Mouse (Mus musculus): Measurements from ENCODE around the gene Apba3.

Apba3 gene

GRCm38 (mm10) chr10:81290698-81291460, 24.1 kb downstream of the Apba3 start:
- no peak for DNase-seq (ENCODE audit: low read depth)

GRCm38 (mm10) chr10:81291511-81292104, 24.8 kb downstream of the Apba3 start, which contains the start of gene Tjp3:
Tjp3 (minus strand) TSS chr10:81291581.
- no peak for DNase-seq (ENCODE audit: low read depth)

DNA sequence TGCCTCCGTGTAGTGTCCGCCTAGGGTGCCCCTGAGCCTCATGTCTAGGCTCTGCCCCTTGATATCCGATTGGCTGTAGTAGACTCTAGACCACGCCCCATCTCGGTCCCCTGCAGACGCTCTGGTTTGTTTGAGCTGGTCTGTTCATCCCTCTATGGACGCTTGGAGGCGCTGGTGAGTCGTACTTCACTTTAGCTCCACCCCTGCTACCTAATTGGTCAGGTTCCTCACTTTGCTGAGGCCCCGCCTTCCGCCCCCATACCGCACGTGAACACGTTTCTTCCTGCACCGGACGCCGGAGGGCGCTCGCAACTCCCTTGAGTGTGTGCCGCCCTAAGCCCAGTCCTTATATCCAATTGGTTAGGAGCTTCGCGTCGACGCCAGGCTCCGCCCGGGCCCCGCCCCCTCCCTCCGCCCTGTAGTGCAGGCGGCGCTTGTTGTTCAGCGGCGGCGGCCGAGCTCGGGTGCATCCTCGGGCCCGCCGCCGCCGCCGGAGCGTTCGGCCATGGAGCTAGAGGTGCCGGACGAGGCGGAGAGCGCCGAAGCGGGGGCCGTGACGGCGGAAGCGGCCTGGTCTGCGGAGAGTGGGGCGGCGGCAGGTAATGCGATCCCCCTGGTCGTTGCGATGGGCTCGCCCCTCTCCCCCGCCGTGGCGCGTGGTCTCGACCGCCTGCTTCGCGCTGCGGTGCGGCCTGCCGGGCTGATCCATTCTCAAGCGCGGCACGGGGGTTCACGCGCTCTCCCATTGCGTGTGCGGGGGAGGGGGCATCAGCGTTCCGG, 26.0 kb downstream of the Apba3 start, which contains the start of gene Pip5k1c:
Pip5k1c (plus strand) TSS at position 410 of the 780 bp plus-strand sequence.
- peak; percentile 100 for DNase-seq (ENCODE audit: low read depth)

GRCm38 (mm10) chr10:81293334-81294030, 26.7 kb downstream of the Apba3 start:
- DNase-seq (ENCODE audit: low read depth), result no peak

- no peak for DNase-seq (ENCODE audit: low read depth)
Observed at GRCm38 (mm10) chr10:81294442-81294841, 27.7 kb downstream of the Apba3 start.

DNA sequence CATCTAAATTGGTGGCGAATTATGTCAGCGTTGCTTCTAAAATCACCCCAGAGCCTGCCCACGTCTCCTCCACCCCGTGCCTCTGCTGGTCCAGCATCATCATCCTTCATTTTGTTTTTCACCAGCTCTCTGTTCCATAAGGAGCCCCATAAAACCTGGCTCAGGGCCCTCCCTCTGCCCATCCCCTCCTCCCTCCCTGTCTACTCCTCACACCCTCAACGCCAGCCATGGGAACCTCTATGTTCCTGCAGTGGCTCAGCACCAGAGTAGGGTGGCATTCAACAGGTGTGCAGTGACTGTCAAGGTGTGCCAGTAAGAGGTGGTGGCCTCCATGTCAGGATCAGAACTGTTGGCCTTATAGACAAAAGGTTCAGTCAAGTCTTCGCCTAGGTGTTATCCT, 28.4 kb downstream of the Apba3 start:
- no peak for DNase-seq (ENCODE audit: low read depth)

DNA sequence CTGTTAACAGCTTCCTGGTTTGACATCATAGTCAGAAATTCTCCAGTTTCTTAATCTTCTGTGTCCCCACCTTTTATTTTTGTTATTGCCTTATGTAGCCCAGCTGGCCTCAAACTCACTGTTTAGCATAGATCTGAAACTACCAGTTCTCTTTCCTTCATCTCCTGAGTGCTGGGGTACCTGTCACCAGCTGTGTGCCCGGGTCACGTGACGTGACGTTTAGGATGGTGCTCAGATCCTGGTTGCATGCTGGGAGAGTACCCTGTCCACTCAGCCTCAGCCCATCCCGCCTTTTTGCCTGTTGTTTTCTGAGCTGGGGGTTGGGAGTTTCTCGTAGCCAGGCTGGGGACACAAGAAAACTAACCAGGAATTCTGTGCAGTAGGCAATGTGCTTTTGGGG, 30.5 kb downstream of the Apba3 start:
- DNase-seq (ENCODE audit: low read depth), result no peak

DNA sequence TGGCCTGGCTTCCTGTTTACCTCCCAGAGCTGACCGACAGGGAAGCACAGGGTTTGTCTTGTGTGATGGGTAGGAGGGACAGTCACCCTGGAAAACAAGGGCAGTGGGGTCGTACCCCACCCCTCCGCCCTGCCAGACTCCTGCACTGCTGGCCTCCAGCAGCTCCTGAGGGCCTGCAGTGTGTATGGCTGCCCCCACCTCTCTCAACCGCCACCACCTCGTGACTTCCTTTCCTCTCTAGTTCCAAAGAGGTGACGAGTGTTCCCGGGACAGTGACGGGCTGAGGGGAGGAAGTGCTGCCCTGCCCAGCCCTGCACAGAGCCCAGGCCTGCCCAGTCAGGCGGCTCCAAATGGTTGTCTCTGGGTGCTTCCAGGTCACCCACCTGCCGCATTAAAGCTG, 31.1 kb downstream of the Apba3 start:
- DNase-seq (ENCODE audit: low read depth), result no peak

- no peak for DNase-seq (ENCODE audit: low read depth)
Observed at GRCm38 (mm10) chr10:81298369-81299100, 31.8 kb downstream of the Apba3 start.

GRCm38 (mm10) chr10:81299585-81300351, 33.0 kb downstream of the Apba3 start:
- DNase-seq (ENCODE audit: low read depth), result no peak

DNA sequence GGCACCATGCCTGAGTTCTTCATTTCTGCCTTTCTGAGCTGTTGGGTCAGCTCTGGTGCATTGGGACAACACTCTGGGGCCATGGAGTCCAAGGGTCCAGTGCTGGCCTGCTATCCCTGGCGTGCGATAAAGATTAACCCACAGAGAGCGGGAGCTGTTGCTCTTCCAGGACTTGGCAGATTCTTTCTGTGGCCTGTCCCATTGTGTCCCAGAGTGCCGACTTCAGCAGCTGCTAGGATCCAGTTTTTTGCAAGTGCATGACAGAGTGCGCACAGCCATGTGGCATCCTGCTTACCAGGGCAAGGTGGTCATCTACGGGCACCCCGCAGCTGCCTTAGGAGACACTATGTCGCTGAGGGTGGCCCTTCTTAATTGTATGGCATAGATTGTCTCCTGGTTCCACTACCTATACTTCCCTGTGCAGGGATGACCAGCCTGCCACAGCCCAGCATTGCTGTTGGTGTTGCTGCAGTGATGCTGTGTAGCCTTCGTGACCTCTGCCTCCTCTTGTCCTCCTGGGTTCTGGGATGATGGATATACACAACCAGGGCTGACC, 33.7 kb downstream of the Apba3 start:
- no peak for DNase-seq (ENCODE audit: low read depth)

DNA sequence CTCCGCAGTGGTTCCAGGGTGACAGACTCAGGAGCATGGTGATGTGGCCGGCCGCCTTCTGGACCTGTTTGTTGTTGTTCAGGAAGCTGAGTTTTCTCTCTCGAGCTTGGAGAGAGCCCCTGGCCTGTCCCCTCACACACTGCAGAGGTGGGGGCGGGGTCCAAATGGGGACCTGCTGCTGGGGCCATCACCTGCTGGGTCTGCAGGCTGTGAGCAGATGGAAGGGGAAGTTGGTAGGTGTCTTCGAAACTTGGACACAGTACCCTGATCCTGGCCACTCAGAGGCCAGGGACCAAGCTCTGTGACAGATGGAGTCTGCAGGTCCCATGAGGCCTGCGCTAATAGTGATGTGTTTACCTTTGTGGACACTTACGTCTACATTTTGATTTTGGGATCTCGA, 34.6 kb downstream of the Apba3 start:
- no peak for DNase-seq (ENCODE audit: low read depth)

GRCm38 (mm10) chr10:81302288-81302687, 35.5 kb downstream of the Apba3 start:
- DNase-seq (ENCODE audit: low read depth), result no peak

DNA sequence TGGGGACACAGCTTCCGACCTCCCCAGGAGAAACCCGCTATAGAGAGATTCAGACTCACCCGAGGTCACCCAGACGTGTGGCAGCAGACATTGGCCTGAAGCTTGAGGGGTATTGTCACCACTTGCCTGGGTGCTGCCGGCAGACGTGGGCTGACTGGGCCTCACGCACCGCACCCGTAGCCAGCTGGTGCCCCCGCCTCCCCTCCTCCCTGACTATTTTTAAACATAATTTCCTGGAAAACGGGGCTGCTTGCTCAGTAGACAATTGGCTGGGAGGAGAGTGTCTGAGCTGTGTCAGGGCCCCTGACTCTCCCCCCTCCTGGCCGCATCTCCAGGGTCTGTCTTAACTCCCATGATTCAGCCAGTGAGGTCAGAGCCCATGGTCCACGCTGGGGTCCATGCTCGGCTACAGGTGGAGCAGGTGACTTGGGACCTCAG, 36.0 kb downstream of the Apba3 start:
- no peak for DNase-seq (ENCODE audit: low read depth)

GRCm38 (mm10) chr10:81303258-81303657, 36.5 kb downstream of the Apba3 start:
- no peak for DNase-seq (ENCODE audit: low read depth)

- DNase-seq (ENCODE audit: low read depth), result no peak
Observed at GRCm38 (mm10) chr10:81303761-81304160, 37.0 kb downstream of the Apba3 start.

- peak; percentile 77 for DNase-seq (ENCODE audit: low read depth)
Observed at GRCm38 (mm10) chr10:81304597-81305238, 38.0 kb downstream of the Apba3 start.

DNA sequence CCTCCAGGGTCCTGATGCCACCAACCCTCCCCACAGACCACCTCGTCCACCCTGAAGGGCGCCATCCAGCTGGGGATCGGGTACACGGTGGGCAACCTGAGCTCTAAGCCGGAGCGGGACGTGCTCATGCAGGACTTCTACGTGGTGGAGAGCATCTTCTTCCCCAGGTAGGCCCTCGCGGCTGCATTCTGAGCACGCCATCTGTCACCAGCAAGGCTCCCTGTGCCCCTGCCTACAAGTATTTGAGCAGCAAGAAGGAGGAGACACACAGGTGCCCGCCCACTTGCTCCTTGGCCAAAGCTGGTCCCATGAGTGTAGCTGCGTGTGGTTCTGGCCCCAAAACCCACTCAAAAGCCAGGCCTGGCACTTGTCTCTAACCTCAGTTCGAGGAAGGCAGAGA, 38.9 kb downstream of the Apba3 start:
- DNase-seq (ENCODE audit: low read depth), result no peak

- no peak for DNase-seq (ENCODE audit: low read depth)
Observed at GRCm38 (mm10) chr10:81306173-81306668, 39.5 kb downstream of the Apba3 start.
